Mouse (Mus musculus): ENCODE measurements around the gene Vmn1r212. TPM values are rescaled to one million over a fixed set of nuclear protein-coding genes. Genes with fewer than 3 reads are reported as not detected.
"Not testable (repeated sequence)": the region's sequence is repeated elsewhere in the genome, so short reads cannot be mapped to it uniquely, and the experiment has no call there.

Gene Vmn1r212
- total RNA-seq (2021), result not detected

GRCm38 (mm10) chr13:22884105-22884504, at the start of gene Vmn1r212:
Vmn1r212 (minus strand) TSS chr13:22884205.
- DNase-seq, result no peak
- intact Hi-C loops (cut with DNase I), result no loop called here

DNA sequence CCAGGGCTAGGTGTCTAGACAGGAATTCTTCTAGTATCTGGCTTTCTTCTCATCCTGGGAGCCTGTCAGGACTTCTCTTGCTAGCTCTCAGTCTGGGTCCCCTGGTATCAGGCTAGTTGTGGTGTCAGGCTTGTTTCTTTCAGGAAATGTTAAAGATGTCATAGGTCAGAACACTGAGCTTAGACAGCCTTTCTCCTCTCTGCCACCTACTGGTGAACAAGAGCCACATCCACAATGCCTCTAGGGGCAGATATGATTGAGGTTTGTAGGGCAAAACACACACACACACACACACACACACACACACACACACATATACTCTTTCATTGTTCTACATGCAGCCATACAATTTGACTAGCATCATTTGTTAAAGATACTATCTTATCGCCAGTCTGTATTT, 4.7 kb downstream of the Vmn1r212 start:
- intact Hi-C loops (cut with DNase I), result no loop called here

GRCm38 (mm10) chr13:22857461-22857860, 26.5 kb downstream of the Vmn1r212 start, which contains the start of gene Vmn1r211:
Vmn1r211 (minus strand) TSS chr13:22857561.
- DNase-seq, result no peak
- intact Hi-C loops (cut with DNase I), result no loop called here

More for the DNA sequence above, 4.7 kb downstream of the Vmn1r212 start:
- no peak for DNase-seq

- intact Hi-C loops (cut with DNase I), result no loop called here
- no peak for DNase-seq
Observed at GRCm38 (mm10) chr13:22854760-22855159, 29.2 kb downstream of the Vmn1r212 start.

GRCm38 (mm10) chr13:22846798-22847197, 37.2 kb downstream of the Vmn1r212 start:
- intact Hi-C loops (cut with DNase I), result no loop called here

GRCm38 (mm10) chr13:22844304-22844703, 39.7 kb downstream of the Vmn1r212 start:
- DNase-seq; intact Hi-C loops (cut with DNase I): not testable (repeated sequence)

More at GRCm38 (mm10) chr13:22846798-22847197, 37.2 kb downstream of the Vmn1r212 start:
- no peak for DNase-seq

Other genes with a start within 250 kb of the Vmn1r212 start
- not detected for gene Vmn1r207-ps, start 154.6 kb downstream of the Vmn1r212 start, total RNA-seq (2021)
- gene Vmn1r208, start 106.8 kb downstream of the Vmn1r212 start, total RNA-seq (2021), result not detected
- gene Vmn1r209, start 74.5 kb downstream of the Vmn1r212 start, total RNA-seq (2021), result not detected
- not detected for gene Vmn1r210, start 52.9 kb downstream of the Vmn1r212 start, total RNA-seq (2021)
- not detected for gene Vmn1r211, start 26.6 kb downstream of the Vmn1r212 start, total RNA-seq (2021)
- not detected for gene Vmn1r213, start 123.5 kb upstream of the Vmn1r212 start, total RNA-seq (2021)
- not detected for gene Vmn1r214, start 146.2 kb upstream of the Vmn1r212 start, total RNA-seq (2021)
- gene Vmn1r215, start 183.8 kb upstream of the Vmn1r212 start, total RNA-seq (2021), result not detected
- not detected for gene Vmn1r217, start 234.0 kb upstream of the Vmn1r212 start, total RNA-seq (2021)
- gene Vmn1r218, start 248.9 kb upstream of the Vmn1r212 start, total RNA-seq (2021), result not detected

All from heart, postnatal 10 days (tissue).